Mouse (Mus musculus) hindbrain, embryonic 13.5 days (tissue): ENCODE data around the gene Prdm16. TPM values are rescaled to one million over a fixed set of nuclear protein-coding genes. Genes with fewer than 3 reads are reported as not detected.

ENCODE experiments used
- ATAC-seq: fragments of 200-750 bp; cut with Nextera tagmentation; 2 replicates; pipeline ENCODE4 v1.8.0; 2017; ENCODE audit warnings: moderate TSS enrichment; ENCODE audit not compliant: low FRiP score
- H3K27ac ChIP-seq: fragments of 300-500 bp; sonication (generic); 2 replicates; pipeline ENCODE4 v1.5.1; 2015; ENCODE audit warnings: inconsistent platforms, mild to moderate bottlenecking, moderate library complexity
- H3K27me3 ChIP-seq: fragments of 300-500 bp; sonication (generic); 2 replicates; pipeline ENCODE4 v1.6.1; 2015; ENCODE audit warnings: mild to moderate bottlenecking, inconsistent platforms
- H3K36me3 ChIP-seq: fragments of 300-500 bp; sonication (generic); 2 replicates; pipeline ENCODE4 v1.6.1; 2015; ENCODE audit warnings: mild to moderate bottlenecking, inconsistent platforms
- H3K4me1 ChIP-seq: fragments of 300-500 bp; sonication (generic); replicated peaks from 2 replicates; pipeline ENCODE4 v1.6.1; 2015; ENCODE audit warnings: inconsistent platforms
- H3K4me2 ChIP-seq: fragments of 300-500 bp; sonication (generic); 2 replicates; pipeline ENCODE4 v1.6.1; 2015; ENCODE audit warnings: inconsistent platforms, mild to moderate bottlenecking, moderate library complexity
- H3K4me3 ChIP-seq: fragments of 300-500 bp; sonication (generic); 2 replicates; pipeline ENCODE4 v1.5.1; 2015; ENCODE audit warnings: mild to moderate bottlenecking, inconsistent platforms
- H3K9ac ChIP-seq: fragments of 300-500 bp; sonication (generic); 2 replicates; pipeline ENCODE4 v1.6.1; 2015; ENCODE audit warnings: mild to moderate bottlenecking, inconsistent platforms
- H3K9me3 ChIP-seq: fragments of 300-500 bp; sonication (generic); 2 replicates; pipeline ENCODE4 v1.6.1; 2016; ENCODE audit warnings: inconsistent platforms
- WGBS: fragments of 180-500 bp; shearing (Covaris S2); methylation state at CpG from one replicate; pipeline ENCODE4 v1.1.7; 2015; 5-methylcytosine and 5-hydroxymethylcytosine counted together
- polyA plus RNA-seq: library from polyadenylated mRNA; unstranded; fragments of >200 nt; fragmentation: Nextera tagmentation; extraction: Ambion mirVana; gene quantifications from 2 replicates; pipeline ENCODE4 v1.2.1, GENCODE M21; 2015

The Prdm16 gene
- polyA plus RNA-seq, 1 experiment from 2014 or later, result 17.2 TPM

DNA sequence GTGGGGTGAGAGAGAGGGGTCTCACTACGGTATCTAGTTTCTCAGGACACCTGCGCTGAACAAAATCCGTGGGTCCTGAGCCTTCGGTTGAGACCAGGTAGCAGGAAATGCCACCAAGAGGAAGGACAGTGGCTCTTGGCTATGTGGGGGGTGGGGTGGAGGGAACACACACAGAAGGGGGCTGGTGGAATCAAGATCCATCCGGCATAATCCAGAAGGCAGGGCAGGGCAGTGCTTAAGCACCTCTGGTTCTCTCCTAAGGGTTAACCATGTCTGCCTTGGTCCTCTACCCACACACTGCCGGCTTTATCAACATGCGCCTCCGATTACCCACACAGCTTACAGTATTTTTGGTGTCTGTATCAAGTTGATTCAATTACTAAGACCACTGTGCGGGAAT is 191.0 kb downstream of the Prdm16 start:
- Histone ChIP-seq H3K27me3 (peaks cover 84% of the 10 kb centered on the region), H3K9ac (no peak overlapping the region), H3K36me3 (no peaks in the 10 kb centered on the region), H3K4me3 (no peak overlapping the region), H3K9me3 (no peaks in the 10 kb centered on the region), H3K27ac (no peak overlapping the region), H3K4me1 (peaks cover 18% of the 10 kb centered on the region), H3K4me2 (no peak overlapping the region)
- ATAC-seq, result no peak
- WGBS, result 74% methylated on average over 9 of the region's 9 CpGs

DNA sequence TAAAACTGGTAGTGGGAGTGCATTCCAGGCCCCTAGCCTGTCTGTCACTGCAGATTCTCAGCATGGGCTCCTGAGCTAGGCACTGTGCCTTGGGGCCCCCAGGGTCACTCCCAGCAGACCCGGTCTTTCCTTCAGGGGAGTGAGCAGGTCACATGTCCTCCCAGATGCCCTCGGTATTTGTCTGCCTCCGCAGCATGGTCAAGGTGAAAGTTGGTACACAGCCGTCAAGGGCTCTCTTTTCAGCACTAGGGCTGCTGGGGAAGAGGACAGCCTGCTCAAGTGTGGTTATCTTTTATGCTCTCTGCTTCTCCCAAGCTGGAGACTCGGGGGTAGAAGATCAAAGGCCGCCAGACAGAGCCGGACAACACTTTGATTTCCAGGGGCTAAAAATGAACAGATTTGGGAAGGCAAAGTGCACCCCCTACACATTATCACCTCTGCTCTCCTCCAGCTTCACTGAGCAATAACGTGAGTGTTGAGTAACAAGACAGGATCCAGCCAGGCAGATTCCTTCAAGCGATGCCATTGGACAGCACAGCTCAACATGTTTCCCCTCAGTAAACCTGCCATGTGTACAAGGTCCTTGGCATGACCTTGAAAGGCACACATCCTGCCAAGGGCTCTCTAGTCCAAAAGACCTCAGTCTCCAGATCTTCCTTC is 193.9 kb downstream of the Prdm16 start:
- H3K4me3 ChIP-seq, result no peak overlapping the region
- H3K9me3 ChIP-seq, result no peaks in the 10 kb centered on the region
- ATAC-seq, result no peak
- peaks cover 35% of the 10 kb centered on the region for H3K4me1 ChIP-seq
- WGBS, result 54% methylated on average over 9 of the region's 9 CpGs
- no peaks in the 10 kb centered on the region for H3K36me3 ChIP-seq
- no peak overlapping the region for H3K9ac ChIP-seq
- H3K27ac ChIP-seq, result no peak overlapping the region
- H3K4me2 ChIP-seq, result no peak overlapping the region
- peaks cover 77% of the 10 kb centered on the region for H3K27me3 ChIP-seq

- no peak overlapping the region for H3K4me3 ChIP-seq
Observed at GRCm38 (mm10) chr4:154439455-154440052, 197.1 kb downstream of the Prdm16 start.

DNA sequence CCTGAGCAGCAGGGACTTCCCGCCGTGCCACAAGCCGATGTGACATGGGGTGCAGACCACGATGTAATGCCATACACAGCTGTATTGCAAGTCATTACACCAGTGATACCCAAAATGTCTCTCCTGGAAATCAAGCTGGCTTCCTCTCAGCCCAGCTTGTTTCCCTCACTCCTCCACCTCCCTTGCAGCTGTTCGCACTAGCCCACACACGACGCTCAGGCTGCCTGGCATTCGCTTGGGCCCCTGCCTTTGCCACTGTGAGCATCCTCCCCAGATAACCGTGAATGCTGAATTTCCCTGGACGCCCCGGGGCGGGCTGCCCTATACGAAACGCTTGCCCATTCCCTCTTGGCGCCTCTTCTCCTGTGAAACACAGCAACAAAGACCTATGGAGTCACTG is 198.1 kb downstream of the Prdm16 start:
- H3K9me3 ChIP-seq, result no peaks in the 10 kb centered on the region
- no peaks in the 10 kb centered on the region for H3K36me3 ChIP-seq
- peaks cover 22% of the 10 kb centered on the region; the same call in 1 of the 2 replicates for H3K4me1 ChIP-seq
- WGBS, result 76% methylated on average over 15 of the region's 15 CpGs
- H3K27ac ChIP-seq, result no peak overlapping the region
- H3K4me2 ChIP-seq, result no peak overlapping the region
- H3K4me3 ChIP-seq, result no peak overlapping the region
- no peak for ATAC-seq
- no peak overlapping the region for H3K9ac ChIP-seq
- peaks cover 42% of the 10 kb centered on the region for H3K27me3 ChIP-seq

More at GRCm38 (mm10) chr4:154439455-154440052, 197.1 kb downstream of the Prdm16 start:
- Histone ChIP-seq H3K36me3 (no peaks in the 10 kb centered on the region), H3K27me3 (peaks cover 50% of the 10 kb centered on the region), H3K9ac (no peak overlapping the region), H3K4me2 (no peak overlapping the region), H3K27ac (no peak overlapping the region), H3K4me1 (peaks cover 27% of the 10 kb centered on the region; the same call in 1 of the 2 replicates), H3K9me3 (no peaks in the 10 kb centered on the region)
- WGBS, result 76% methylated on average over 14 of the region's 14 CpGs
- no peak for ATAC-seq

GRCm38 (mm10) chr4:154429770-154430169 is 206.9 kb downstream of the Prdm16 start:
- H3K4me1 ChIP-seq, result peaks cover 8% of the 10 kb centered on the region; the same call in 1 of the 2 replicates
- no peak overlapping the region for H3K4me2 ChIP-seq
- 70% methylated on average over 2 of the region's 2 CpGs for WGBS
- no peak for ATAC-seq
- H3K9me3 ChIP-seq, result no peaks in the 10 kb centered on the region
- H3K36me3 ChIP-seq, result no peaks in the 10 kb centered on the region
- no peak overlapping the region for H3K9ac ChIP-seq
- peaks cover 38% of the 10 kb centered on the region for H3K27me3 ChIP-seq
- H3K27ac ChIP-seq, result no peak overlapping the region
- no peak overlapping the region for H3K4me3 ChIP-seq

GRCm38 (mm10) chr4:154426901-154427300 is 209.8 kb downstream of the Prdm16 start:
- H3K27ac ChIP-seq, result no peak overlapping the region
- no peak for ATAC-seq
- H3K4me2 ChIP-seq, result no peak overlapping the region
- H3K4me1 ChIP-seq, result peaks cover 33% of the 10 kb centered on the region
- WGBS, result 77% methylated on average over 7 of the region's 7 CpGs
- H3K27me3 ChIP-seq, result peaks cover 58% of the 10 kb centered on the region
- H3K9ac ChIP-seq, result no peak overlapping the region
- no peaks in the 10 kb centered on the region for H3K9me3 ChIP-seq
- no peaks in the 10 kb centered on the region for H3K36me3 ChIP-seq
- no peak overlapping the region for H3K4me3 ChIP-seq

DNA sequence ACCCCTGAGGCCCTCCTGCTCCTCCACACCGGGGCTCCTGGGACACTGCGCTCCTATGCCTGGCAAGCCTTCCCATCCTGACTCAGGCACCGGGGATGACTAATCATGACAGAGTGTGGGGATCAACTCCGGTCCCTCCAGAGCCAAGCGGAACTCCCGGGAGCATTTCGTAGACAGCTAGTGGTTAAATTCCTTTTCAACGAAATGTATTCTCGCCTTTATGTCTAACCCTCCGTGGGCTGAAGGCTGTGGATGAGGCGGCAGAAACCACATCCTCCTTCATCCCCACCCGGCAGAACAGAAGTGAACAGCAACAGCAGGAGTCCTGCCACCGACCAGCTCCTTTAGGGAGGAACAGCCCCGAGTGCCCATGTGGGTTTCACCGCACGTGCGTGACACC is 211.4 kb downstream of the Prdm16 start:
- WGBS, result 63% methylated on average over 17 of the region's 17 CpGs
- H3K27ac ChIP-seq, result no peak overlapping the region
- H3K9me3 ChIP-seq, result no peaks in the 10 kb centered on the region
- no peak overlapping the region for H3K4me2 ChIP-seq
- no peak for ATAC-seq
- H3K4me1 ChIP-seq, result peaks cover 33% of the 10 kb centered on the region
- no peak overlapping the region for H3K4me3 ChIP-seq
- peaks cover 62% of the 10 kb centered on the region for H3K27me3 ChIP-seq
- H3K36me3 ChIP-seq, result no peaks in the 10 kb centered on the region
- H3K9ac ChIP-seq, result no peak overlapping the region

DNA sequence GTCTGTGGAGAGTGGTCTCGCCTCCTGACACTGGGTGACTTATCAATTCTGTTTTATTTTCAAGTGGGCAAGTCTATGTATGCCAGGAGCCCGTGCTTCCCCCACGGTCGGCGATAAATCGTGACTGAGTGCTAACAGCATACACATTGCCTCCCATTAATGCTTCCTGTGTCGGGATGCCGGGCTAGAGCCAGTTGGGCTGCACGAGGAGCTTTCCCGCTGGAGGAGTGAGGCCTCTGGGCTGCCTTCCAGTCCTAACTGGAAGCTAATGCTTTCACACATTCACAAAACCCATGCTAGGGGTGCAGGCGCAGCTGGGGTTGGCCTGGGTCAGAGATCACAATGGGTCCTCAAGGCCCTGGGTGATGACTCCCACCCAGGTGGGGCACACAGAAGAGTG is 212.0 kb downstream of the Prdm16 start:
- Histone ChIP-seq H3K27me3 (peaks cover 64% of the 10 kb centered on the region), H3K9me3 (no peaks in the 10 kb centered on the region), H3K27ac (no peak overlapping the region), H3K4me3 (no peak overlapping the region), H3K36me3 (no peaks in the 10 kb centered on the region), H3K4me2 (no peak overlapping the region), H3K4me1 (peaks cover 33% of the 10 kb centered on the region), H3K9ac (no peak overlapping the region)
- no peak for ATAC-seq
- 63% methylated on average over 11 of the region's 11 CpGs for WGBS

DNA sequence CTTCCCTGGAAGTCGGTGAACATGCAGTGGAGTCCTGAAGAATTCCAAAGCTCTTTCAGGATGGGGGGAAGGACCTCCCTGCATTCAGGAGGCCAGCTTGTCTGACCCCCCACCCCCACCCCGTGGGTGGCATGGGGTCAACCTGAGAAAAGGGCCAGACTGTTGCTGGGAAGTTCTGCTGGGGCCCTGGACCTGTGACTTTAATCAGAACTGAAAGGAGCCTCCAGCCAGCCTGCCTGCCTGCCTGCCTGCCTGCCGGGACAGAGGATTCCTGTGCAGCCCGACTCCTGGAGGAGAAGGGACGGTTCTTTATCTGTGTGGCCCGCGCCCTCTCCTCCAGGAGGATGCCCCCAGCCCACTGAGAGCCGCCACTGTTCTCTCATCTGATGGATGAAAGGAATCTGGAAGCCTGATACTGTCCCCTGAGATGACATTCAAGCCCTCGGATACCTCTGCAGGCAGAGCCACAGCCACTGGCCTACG is 214.2 kb downstream of the Prdm16 start:
- Histone ChIP-seq H3K9ac (peak overlapping the region; percentile 24; the same call in 1 of the 2 replicates), H3K4me2 (0 out of 2 replicates have a peak overlapping the region, but pooled peaks have one; percentile 15)
- 5% methylated on average over 10 of the region's 10 CpGs for WGBS

GRCm38 (mm10) chr4:154420749-154421148 is 215.9 kb downstream of the Prdm16 start:
- no peak overlapping the region for H3K4me3 ChIP-seq
- peaks cover 33% of the 10 kb centered on the region for H3K4me1 ChIP-seq
- no peaks in the 10 kb centered on the region for H3K9me3 ChIP-seq
- ATAC-seq, result no peak
- no peak overlapping the region for H3K4me2 ChIP-seq
- H3K36me3 ChIP-seq, result no peaks in the 10 kb centered on the region
- no peak overlapping the region for H3K9ac ChIP-seq
- H3K27ac ChIP-seq, result no peak overlapping the region
- WGBS, result 83% methylated on average over 17 of the region's 17 CpGs
- H3K27me3 ChIP-seq, result peaks cover 52% of the 10 kb centered on the region

More for the DNA sequence above, 214.2 kb downstream of the Prdm16 start:
- Histone ChIP-seq H3K27me3 (peaks cover 55% of the 10 kb centered on the region), H3K4me1 (peaks cover 33% of the 10 kb centered on the region), H3K9me3 (no peaks in the 10 kb centered on the region), H3K27ac (no peak overlapping the region), H3K36me3 (no peaks in the 10 kb centered on the region), H3K4me3 (no peak overlapping the region)
- no peak for ATAC-seq

- H3K4me1 ChIP-seq, result peaks cover 25% of the 10 kb centered on the region
- H3K4me3 ChIP-seq, result no peak overlapping the region
- no peaks in the 10 kb centered on the region for H3K9me3 ChIP-seq
- H3K27me3 ChIP-seq, result peaks cover 53% of the 10 kb centered on the region
- ATAC-seq, result no peak
- 85% methylated on average over 4 of the region's 4 CpGs for WGBS
- no peaks in the 10 kb centered on the region for H3K36me3 ChIP-seq
- no peak overlapping the region for H3K9ac ChIP-seq
- H3K27ac ChIP-seq, result no peak overlapping the region
- no peak overlapping the region for H3K4me2 ChIP-seq
Observed at GRCm38 (mm10) chr4:154419766-154420165, 216.9 kb downstream of the Prdm16 start.

- peaks cover 50% of the 10 kb centered on the region for H3K27me3 ChIP-seq
- no peak overlapping the region for H3K9ac ChIP-seq
- no peak overlapping the region for H3K27ac ChIP-seq
- H3K4me1 ChIP-seq, result peaks cover 19% of the 10 kb centered on the region
- WGBS, result 36% methylated on average over 2 of the region's 2 CpGs
- no peaks in the 10 kb centered on the region for H3K36me3 ChIP-seq
- H3K4me2 ChIP-seq, result no peak overlapping the region
- no peak overlapping the region for H3K4me3 ChIP-seq
- ATAC-seq, result no peak
- no peaks in the 10 kb centered on the region for H3K9me3 ChIP-seq
Observed at GRCm38 (mm10) chr4:154418993-154419392, 217.7 kb downstream of the Prdm16 start.

GRCm38 (mm10) chr4:154418327-154418744 is 218.3 kb downstream of the Prdm16 start:
- no peak for ATAC-seq
- Histone ChIP-seq H3K4me2 (no peak overlapping the region), H3K27me3 (peaks cover 50% of the 10 kb centered on the region), H3K27ac (no peak overlapping the region), H3K4me3 (no peak overlapping the region), H3K9me3 (no peaks in the 10 kb centered on the region), H3K36me3 (no peaks in the 10 kb centered on the region), H3K4me1 (peaks cover 18% of the 10 kb centered on the region), H3K9ac (no peak overlapping the region)
- 89% methylated on average over 4 of the region's 4 CpGs for WGBS
